Mouse (Mus musculus) frontal cortex, postnatal 14 days (tissue): Measurements from ENCODE around the gene Ndufa5.

Experiments used
- DNase-seq, 2 experiments: peaks; one replicate each; pipeline ENCODE4 v3.0.0; 2022; ENCODE audit warnings: low spot score in 2 of 2

Gene Ndufa5

GRCm38 (mm10) chr6:24527155-24528063 lies at the start of gene Ndufa5:
TSS of gene Ndufa5 (minus strand) at chr6:24528013.
- DNase-seq: peak; percentile 78 to 85

- no peak for DNase-seq
Observed at GRCm38 (mm10) chr6:24573319-24573718, 45.5 kb upstream of the Ndufa5 start.

GRCm38 (mm10) chr6:24572431-24572830 lies 44.6 kb upstream of the Ndufa5 start:
- no peak for DNase-seq

- DNase-seq: no peak
Observed at GRCm38 (mm10) chr6:24571126-24571525, 43.3 kb upstream of the Ndufa5 start.

- DNase-seq: no peak
Observed at GRCm38 (mm10) chr6:24570278-24570677, 42.5 kb upstream of the Ndufa5 start.

GRCm38 (mm10) chr6:24569711-24570110 lies 41.9 kb upstream of the Ndufa5 start:
- DNase-seq: no peak

- no peak for DNase-seq
Observed at GRCm38 (mm10) chr6:24568963-24569362, 41.1 kb upstream of the Ndufa5 start.

- no peak for DNase-seq
Observed at GRCm38 (mm10) chr6:24564886-24565285, 37.1 kb upstream of the Ndufa5 start.

- no peak for DNase-seq
Observed at GRCm38 (mm10) chr6:24564081-24564480, 36.3 kb upstream of the Ndufa5 start.

GRCm38 (mm10) chr6:24555488-24555887 lies 27.7 kb upstream of the Ndufa5 start:
- no peak for DNase-seq

- DNase-seq: no peak
Observed at GRCm38 (mm10) chr6:24554427-24555086, 26.7 kb upstream of the Ndufa5 start.

- DNase-seq: no peak
Observed at GRCm38 (mm10) chr6:24552046-24552445, 24.2 kb upstream of the Ndufa5 start.

GRCm38 (mm10) chr6:24549801-24550200 lies 22.0 kb upstream of the Ndufa5 start:
- no peak for DNase-seq

GRCm38 (mm10) chr6:24546716-24547420 lies 19.1 kb upstream of the Ndufa5 start:
- DNase-seq: no peak

GRCm38 (mm10) chr6:24543119-24543591 lies 15.3 kb upstream of the Ndufa5 start:
- DNase-seq: no peak

GRCm38 (mm10) chr6:24542393-24542792 lies 14.6 kb upstream of the Ndufa5 start:
- DNase-seq: no peak

- no peak for DNase-seq
Observed at GRCm38 (mm10) chr6:24540106-24540505, 12.3 kb upstream of the Ndufa5 start.

GRCm38 (mm10) chr6:24538435-24538834 lies 10.6 kb upstream of the Ndufa5 start:
- no peak for DNase-seq

- DNase-seq: no peak
Observed at GRCm38 (mm10) chr6:24532804-24533203, 5.0 kb upstream of the Ndufa5 start.

- DNase-seq: no peak
Observed at GRCm38 (mm10) chr6:24530711-24531420, 3.1 kb upstream of the Ndufa5 start.

GRCm38 (mm10) chr6:24530166-24530565 lies 2.4 kb upstream of the Ndufa5 start:
- DNase-seq: no peak

GRCm38 (mm10) chr6:24528064-24528243 lies 141 bp upstream of the Ndufa5 start, which contains the start of gene Asb15:
TSS of gene Asb15 (plus strand) at chr6:24528144.
- no peak for DNase-seq
